ENCODE assay signal across 8 mouse cellular contexts in genomic region chr13:43615194-43615576, GRCm38 (mm10). TPM values are rescaled to one million over a fixed set of nuclear protein-coding genes. Genes with fewer than 3 reads are reported as not detected.
DNase-seq lines count a peak whose midpoint lies in the region; ATAC-seq lines count a peak whose summit lies in the region.

No protein-coding gene starts in this region.

- peak overlapping the region; percentile 85; the same call in 1 of the 2 replicates for H3K9ac ChIP-seq in hindbrain, embryonic 12.5 days
- H3K9ac ChIP-seq in midbrain, embryonic 13.5 days (replicated peaks), result no peak overlapping the region

- intact Hi-C loops in left cerebral cortex, postnatal 14 days (cut with DNase I), result loop anchor here (5.0 kb wide), 1 partner anchor 112 kb away; no protein-coding TSS in a partner anchor

- peak overlapping the region; percentile 79 for H3K27ac ChIP-seq in hindbrain, embryonic 12.5 days
- peak overlapping the region; percentile 77 for H3K27ac ChIP-seq in midbrain, embryonic 13.5 days

- no peak for DNase-seq in frontal cortex, adult 2 months (ENCODE audit: extremely low spot score in 1 of 2, low spot score in 1 of 2)
- peak; percentile 37 for DNase-seq in ES-CJ7 (ENCODE audit: low read depth, low spot score)
- DNase-seq in left cerebral cortex, postnatal 14 days (ENCODE audit: low spot score in 2 of 2), result no peak
- no peak for DNase-seq in urinary bladder, postnatal 14 days (ENCODE audit: low spot score)
- no peak for DNase-seq in urinary bladder, postnatal 25 days (ENCODE audit: low spot score)

- H3K9me3 ChIP-seq in hindbrain, embryonic 12.5 days (replicated peaks), result no peaks in the 10 kb centered on the region
- no peaks in the 10 kb centered on the region for H3K9me3 ChIP-seq in midbrain, embryonic 13.5 days

- H3K27me3 ChIP-seq in hindbrain, embryonic 12.5 days, result no peaks in the 10 kb centered on the region
- H3K27me3 ChIP-seq in midbrain, embryonic 13.5 days, result 0 out of 2 replicates have a peak, but pooled peaks cover 4% of the 10 kb centered on the region

- no peaks in the 10 kb centered on the region for H3K36me3 ChIP-seq in hindbrain, embryonic 12.5 days
- H3K36me3 ChIP-seq in midbrain, embryonic 13.5 days, result no peaks in the 10 kb centered on the region

- peak overlapping the region; percentile 83 for H3K4me2 ChIP-seq in hindbrain, embryonic 12.5 days (replicated peaks)
- H3K4me2 ChIP-seq in midbrain, embryonic 13.5 days (replicated peaks), result peak overlapping the region; percentile 64

- WGBS in hindbrain, embryonic 12.5 days, result 27% methylated on average over 9 of the region's 9 CpGs
- 23% methylated on average over 9 of the region's 9 CpGs for WGBS in midbrain, embryonic 13.5 days

- H3K4me3 ChIP-seq in hindbrain, embryonic 12.5 days, result peak overlapping the region; percentile 82
- H3K4me3 ChIP-seq in midbrain, embryonic 13.5 days (replicated peaks), result peak overlapping the region; percentile 64

- ATAC-seq in frontal cortex, adult (ENCODE audit: low TSS enrichment), result peak; percentile 7; the same call in 1 of the 2 replicates
- ATAC-seq in hindbrain, embryonic 12.5 days (ENCODE audit: low FRiP score), result peak; percentile 40; the same call in 1 of the 2 replicates
- ATAC-seq in midbrain, embryonic 13.5 days, result 0 out of 2 replicates have a peak, but pooled peaks have one; percentile 28

- peaks cover 19% of the 10 kb centered on the region for H3K4me1 ChIP-seq in hindbrain, embryonic 12.5 days
- H3K4me1 ChIP-seq in midbrain, embryonic 13.5 days (replicated peaks), result peaks cover 25% of the 10 kb centered on the region

RNA-seq across cellular contexts. Expression of gene Rnf182, which starts 0.3 kb away (rescaled TPM):
- polyA plus RNA-seq in frontal cortex, adult 2 months (2012; rRNA removed), result 7.9 and 8.0 TPM in 2 replicates
- polyA plus RNA-seq in hindbrain, embryonic 12.5 days (2016; fragmentation: Nextera tagmentation; extraction: Ambion mirVana), result 17.7 TPM in 2 replicates
- 20.4 and 29.8 TPM in 2 replicates for polyA plus RNA-seq in midbrain, embryonic 13.5 days (2015; fragmentation: Nextera tagmentation; extraction: Ambion mirVana)
- total RNA-seq in left cerebral cortex, postnatal 14 days (2021), result 1 to 10 TPM; 6.3 to 7.6 TPM

RNA-seq across cellular contexts. Expression of gene Mcur1, which starts 55.2 kb away (rescaled TPM):
- polyA plus RNA-seq in frontal cortex, adult 2 months (2012; rRNA removed), result 24.3 and 24.7 TPM in 2 replicates
- 12.4 and 13.0 TPM in 2 replicates for polyA plus RNA-seq in hindbrain, embryonic 12.5 days (2016; fragmentation: Nextera tagmentation; extraction: Ambion mirVana)
- 8.1 and 8.2 TPM in 2 replicates for polyA plus RNA-seq in midbrain, embryonic 13.5 days (2015; fragmentation: Nextera tagmentation; extraction: Ambion mirVana)
- 10 to 100 TPM; 12.5 to 14.6 TPM for total RNA-seq in left cerebral cortex, postnatal 14 days (2021)
